Mouse (Mus musculus) forebrain, postnatal 0 days (tissue): ENCODE measurements around the gene Btbd19. TPM values are rescaled to one million over a fixed set of nuclear protein-coding genes. Genes with fewer than 3 reads are reported as not detected.

Experiments used
- ATAC-seq: fragments of 200-750 bp; cut with Nextera tagmentation; 2 replicates; pipeline ENCODE4 v1.8.0; 2017; ENCODE audit warnings: mild to moderate bottlenecking, moderate library complexity
- DNase-seq: peaks from one replicate; pipeline ENCODE4 v3.0.0-alpha.2; 2015
- H3K27ac ChIP-seq: fragments of 300-500 bp; sonication (generic); 2 replicates; pipeline ENCODE4 v1.5.1; 2014; ENCODE audit warnings: low read depth, mild to moderate bottlenecking, antibody characterized with exemption, low read length, moderate library complexity, mixed read lengths
- H3K27me3 ChIP-seq: fragments of 300-500 bp; sonication (generic); 2 replicates; pipeline ENCODE4 v1.6.1; 2014; ENCODE audit warnings: mild to moderate bottlenecking, low read length, mixed read lengths; ENCODE audit not compliant: insufficient read depth
- H3K36me3 ChIP-seq: fragments of 300-500 bp; sonication (generic); 2 replicates; pipeline ENCODE4 v1.6.1; 2014; ENCODE audit warnings: mild to moderate bottlenecking, moderate library complexity; ENCODE audit not compliant: insufficient read depth
- H3K4me1 ChIP-seq: fragments of 300-500 bp; sonication (generic); 2 replicates; pipeline ENCODE4 v1.6.1; 2014; ENCODE audit warnings: antibody characterized with exemption; ENCODE audit not compliant: insufficient read depth
- H3K4me2 ChIP-seq: fragments of 300-500 bp; sonication (generic); 2 replicates; pipeline ENCODE4 v1.6.1; 2014; ENCODE audit warnings: low read depth, mild to moderate bottlenecking, moderate library complexity
- H3K4me3 ChIP-seq: fragments of 300-500 bp; sonication (generic); 2 replicates; pipeline ENCODE4 v1.5.1; 2014; ENCODE audit warnings: low read depth, low read length, mixed read lengths
- H3K9ac ChIP-seq: fragments of 300-500 bp; sonication (generic); 2 replicates; pipeline ENCODE4 v1.6.1; 2014; ENCODE audit warnings: mild to moderate bottlenecking
- H3K9me3 ChIP-seq: fragments of 300-500 bp; sonication (generic); 2 replicates; pipeline ENCODE4 v1.6.1; 2016; ENCODE audit warnings: low read length
- CTCF ChIP-seq: sonication (generic); IDR thresholded peaks from 2 replicates; pipeline ENCODE4 v1.5.1; 2016; ENCODE audit warnings: antibody characterized with exemption, control low read depth, low read depth
- WGBS: fragments of 180-500 bp; shearing (Covaris S2); extraction: QIAGEN DNeasy Blood & Tissue Kit; methylation state at CpG from one replicate; pipeline ENCODE4 v1.1.7; 2014; 5-methylcytosine and 5-hydroxymethylcytosine counted together
- polyA plus RNA-seq: library from polyadenylated mRNA; unstranded; fragments of >200 nt; fragmentation: Nextera tagmentation; extraction: Ambion mirVana; gene quantifications from 2 replicates; pipeline ENCODE4 v1.2.1, GENCODE M21; 2015
- total RNA-seq: library from RNA; depleted of rRNA; stranded (reverse); fragments of >200 nt; gene quantifications from 2 replicates; pipeline ENCODE4 v1.2.3, GENCODE M21; 2014

Btbd19 gene
- total and polyA plus RNA-seq, 2 experiments from 2014 or later: 6.0 to 11.4 TPM

GRCm38 (mm10) chr4:117105127-117105526 is 20.4 kb downstream of the Btbd19 start:
- ATAC-seq: no peak
- no peak for TF ChIP-seq CTCF
- no peaks in the 10 kb centered on the region for H3K27me3 ChIP-seq
- whole genome bisulfite sequencing: 43% methylated on average over 10 of the region's 10 CpGs
- no peak overlapping the region for H3K4me2 ChIP-seq
- H3K36me3 ChIP-seq: peaks cover 26% of the 10 kb centered on the region
- no peaks in the 10 kb centered on the region for H3K4me1 ChIP-seq
- H3K27ac ChIP-seq: no peak overlapping the region
- no peak overlapping the region for H3K4me3 ChIP-seq
- H3K9ac ChIP-seq: peak overlapping the region; percentile 25; the same call in 1 of the 2 replicates
- no peaks in the 10 kb centered on the region for H3K9me3 ChIP-seq
- DNase-seq: no peak

- Histone ChIP-seq H3K9me3 (no peaks in the 10 kb centered on the region), H3K36me3 (peaks cover 23% of the 10 kb centered on the region; the same call in 1 of the 2 replicates), H3K9ac (no peak overlapping the region), H3K4me1 (no peaks in the 10 kb centered on the region), H3K27me3 (no peaks in the 10 kb centered on the region), H3K4me3 (no peak overlapping the region), H3K27ac (no peak overlapping the region), H3K4me2 (no peak overlapping the region)
- WGBS: 75% methylated on average over 10 of the region's 10 CpGs
- ATAC-seq (no peak), DNase-seq (no peak)
- TF ChIP-seq CTCF: 0 out of 2 replicates have a peak, but pooled peaks have one; percentile 2
These were observed 20.9 kb downstream of the Btbd19 start for GRCm38 (mm10) chr4:117104672-117105071.

DNA sequence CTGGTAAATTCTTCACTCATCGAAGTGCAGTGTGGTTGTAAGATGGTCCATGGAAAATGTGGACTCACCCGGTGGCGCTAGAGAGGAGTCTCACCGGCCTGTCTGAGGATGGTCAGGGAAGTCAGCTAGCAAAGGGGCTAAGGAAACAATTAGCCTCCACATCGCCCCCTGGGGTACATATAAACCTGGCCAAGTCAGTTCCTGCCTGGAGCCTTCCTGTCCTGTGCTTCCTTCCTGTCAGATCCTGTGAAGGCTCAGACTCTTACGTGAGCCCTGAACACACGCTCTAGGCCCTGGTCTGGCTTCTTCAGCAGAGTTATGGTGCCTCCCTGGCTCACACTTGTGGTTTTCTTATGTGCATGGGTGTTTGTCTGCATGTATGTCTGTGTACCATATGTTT is 24.3 kb downstream of the Btbd19 start:
- DNase-seq: peak; percentile 12
- peak; percentile 44 for TF ChIP-seq CTCF
- Histone ChIP-seq H3K27me3 (no peaks in the 10 kb centered on the region), H3K4me3 (no peak overlapping the region), H3K4me1 (peaks cover 9% of the 10 kb centered on the region; the same call in 1 of the 2 replicates), H3K9ac (no peak overlapping the region), H3K9me3 (no peaks in the 10 kb centered on the region), H3K27ac (no peak overlapping the region), H3K4me2 (no peak overlapping the region), H3K36me3 (peaks cover 4% of the 10 kb centered on the region; the same call in 1 of the 2 replicates)
- no peak for ATAC-seq
- WGBS: 46% methylated on average over 7 of the region's 7 CpGs

GRCm38 (mm10) chr4:117100036-117100435 is 25.5 kb downstream of the Btbd19 start:
- no peak for TF ChIP-seq CTCF
- H3K9me3 ChIP-seq: no peaks in the 10 kb centered on the region

DNA sequence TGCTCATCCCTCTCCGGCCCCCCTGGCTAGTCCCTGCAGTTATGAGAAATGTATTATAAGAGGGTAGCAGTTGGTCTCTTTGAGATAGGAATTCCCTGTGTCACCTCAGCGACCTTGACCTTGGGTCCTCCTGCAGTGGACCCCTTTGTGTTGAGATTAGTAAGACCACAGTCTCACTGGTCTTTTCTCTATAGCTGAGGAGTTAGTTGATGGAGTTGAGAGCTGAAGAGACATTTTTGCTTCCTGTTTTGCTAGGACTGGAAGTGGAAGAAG is 26.8 kb downstream of the Btbd19 start:
- Histone ChIP-seq H3K36me3 (peaks cover 2% of the 10 kb centered on the region; the same call in 1 of the 2 replicates), H3K4me2 (no peak overlapping the region), H3K9ac (no peak overlapping the region), H3K4me3 (no peak overlapping the region), H3K27ac (no peak overlapping the region), H3K4me1 (peaks cover 9% of the 10 kb centered on the region; the same call in 1 of the 2 replicates), H3K9me3 (no peaks in the 10 kb centered on the region), H3K27me3 (no peaks in the 10 kb centered on the region)
- TF ChIP-seq CTCF: no peak
- ATAC-seq (no peak), DNase-seq (no peak)
- 67% methylated on average over 2 of the region's 2 CpGs for WGBS

More at GRCm38 (mm10) chr4:117100036-117100435, 25.5 kb downstream of the Btbd19 start:
- no peak overlapping the region for H3K9ac ChIP-seq
- H3K36me3 ChIP-seq: peaks cover 2% of the 10 kb centered on the region; the same call in 1 of the 2 replicates
- no peak overlapping the region for H3K4me3 ChIP-seq
- no peaks in the 10 kb centered on the region for H3K27me3 ChIP-seq
- peaks cover 9% of the 10 kb centered on the region; the same call in 1 of the 2 replicates for H3K4me1 ChIP-seq
- no peak overlapping the region for H3K27ac ChIP-seq
- WGBS: 58% methylated on average over 4 of the region's 4 CpGs
- no peak overlapping the region for H3K4me2 ChIP-seq
- no peak for DNase-seq
- no peak for ATAC-seq

DNA sequence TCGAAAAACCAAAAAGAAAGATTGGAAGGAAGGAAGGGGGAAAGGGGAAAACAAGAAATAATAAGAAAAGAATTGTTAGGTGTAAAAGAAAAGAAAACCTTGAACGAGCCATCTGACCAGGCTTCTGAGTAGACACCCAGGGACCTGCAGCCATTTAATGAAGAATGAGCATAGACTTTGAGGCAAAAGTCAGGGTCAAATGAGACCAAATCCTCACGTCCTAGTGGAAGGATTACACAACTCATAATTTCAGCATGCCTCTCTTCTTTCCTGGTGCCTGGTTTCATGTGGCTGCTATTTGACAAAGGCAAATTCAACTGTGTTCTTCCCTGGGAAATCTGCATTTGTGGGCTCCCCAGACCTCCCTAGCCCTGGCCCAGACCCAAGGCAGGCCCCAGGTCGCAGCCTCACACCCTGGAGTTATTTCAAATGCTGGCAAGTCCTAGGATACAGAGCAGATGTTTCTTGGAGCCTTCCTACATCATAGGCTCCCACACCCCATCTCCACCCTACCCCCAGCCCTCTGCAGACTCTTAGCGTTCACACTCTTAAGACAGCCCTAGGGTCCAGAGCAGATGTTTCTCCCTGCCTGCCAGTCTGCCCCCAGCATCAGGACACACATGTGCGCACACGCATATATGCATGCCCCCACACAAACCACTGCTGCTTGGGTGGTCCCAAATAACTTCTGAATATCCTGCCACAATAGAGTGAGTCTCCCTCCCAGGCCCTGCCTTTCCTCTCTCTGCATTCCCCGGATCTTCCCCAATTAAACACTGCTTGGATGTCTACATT is 27.4 kb downstream of the Btbd19 start:
- ATAC-seq (no peak), DNase-seq (no peak)
- 64% methylated on average over 8 of the region's 8 CpGs for WGBS
- peak overlapping the region; percentile 97 for H3K4me2 ChIP-seq
- no peaks in the 10 kb centered on the region for H3K27me3 ChIP-seq
- no peak overlapping the region for H3K9ac ChIP-seq
- H3K9me3 ChIP-seq: no peaks in the 10 kb centered on the region
- H3K4me3 ChIP-seq: no peak overlapping the region
- H3K27ac ChIP-seq: no peak overlapping the region
- H3K36me3 ChIP-seq: peaks cover 2% of the 10 kb centered on the region; the same call in 1 of the 2 replicates
- no peak for TF ChIP-seq CTCF
- H3K4me1 ChIP-seq: peaks cover 9% of the 10 kb centered on the region; the same call in 1 of the 2 replicates

- H3K36me3 ChIP-seq: peaks cover 2% of the 10 kb centered on the region; the same call in 1 of the 2 replicates
- DNase-seq (no peak), ATAC-seq (no peak)
- no peak overlapping the region for H3K27ac ChIP-seq
- H3K4me3 ChIP-seq: peak overlapping the region; percentile 67
- no peaks in the 10 kb centered on the region for H3K9me3 ChIP-seq
- H3K4me1 ChIP-seq: peaks cover 9% of the 10 kb centered on the region; the same call in 1 of the 2 replicates
- TF ChIP-seq CTCF: no peak
- WGBS: 13% methylated on average over 5 of the region's 5 CpGs
- H3K4me2 ChIP-seq: peak overlapping the region; percentile 97
- no peaks in the 10 kb centered on the region for H3K27me3 ChIP-seq
- peak overlapping the region; percentile 77 for H3K9ac ChIP-seq
These were observed 28.9 kb downstream of the Btbd19 start for GRCm38 (mm10) chr4:117096666-117097065.
